Comparison of ENCODE assay signal across 12 mouse cellular contexts in genomic region chr6:127803046-127803729, GRCm38 (mm10). TPM values are rescaled to one million over a fixed set of nuclear protein-coding genes. Genes with fewer than 3 reads are reported as not detected.
DNase-seq lines count a peak whose midpoint lies in the region; ATAC-seq lines count a peak whose summit lies in the region.
"Had no signal": no experiment of that assay in that cellular context is flagged by ENCODE, and none has a peak within 500 bp of the region (broad histone marks: within the 10 kb centered on the region; RNA-seq: fewer than 3 reads in every experiment).

No protein-coding gene starts in this region.

- H3K4me2 ChIP-seq in forebrain, embryonic 15.5 days (replicated peaks): no peak overlapping the region
- H3K4me2 ChIP-seq in forebrain, embryonic 11.5 days (ENCODE audit: low read depth, low read length, severe bottlenecking): no peak overlapping the region
- no peak overlapping the region for H3K4me2 ChIP-seq in midbrain, embryonic 16.5 days (ENCODE audit: low read length)
- H3K4me2 ChIP-seq in midbrain, embryonic 13.5 days (replicated peaks): no peak overlapping the region
- no peak overlapping the region for H3K4me2 ChIP-seq in hindbrain, embryonic 15.5 days
- H3K4me2 ChIP-seq: midbrain, embryonic 12.5 days had no signal

- ATAC-seq in forebrain, embryonic 15.5 days (replicated peaks): peak; percentile 84
- no peak for ATAC-seq in forebrain, embryonic 11.5 days (replicated peaks; ENCODE audit: low FRiP score)
- ATAC-seq in midbrain, embryonic 16.5 days: peak; percentile 64
- ATAC-seq in midbrain, embryonic 13.5 days: no peak
- peak; percentile 84 for ATAC-seq in hindbrain, embryonic 15.5 days (ENCODE audit: low FRiP score, low read depth)

- H3K36me3 ChIP-seq in forebrain, embryonic 15.5 days: no peaks in the 10 kb centered on the region
- no peaks in the 10 kb centered on the region for H3K36me3 ChIP-seq in forebrain, embryonic 11.5 days (ENCODE audit: control insufficient read depth, insufficient read depth, low read length)
- no peaks in the 10 kb centered on the region for H3K36me3 ChIP-seq in midbrain, embryonic 16.5 days (ENCODE audit: control insufficient read depth, insufficient read depth, low read length)
- no peaks in the 10 kb centered on the region for H3K36me3 ChIP-seq in midbrain, embryonic 13.5 days
- no peaks in the 10 kb centered on the region for H3K36me3 ChIP-seq in hindbrain, embryonic 15.5 days
- H3K36me3 ChIP-seq: midbrain, embryonic 12.5 days had no signal

- H3K9me3 ChIP-seq in forebrain, embryonic 15.5 days: no peaks in the 10 kb centered on the region
- H3K9me3 ChIP-seq in forebrain, embryonic 11.5 days (ENCODE audit: control insufficient read depth, low read length): no peaks in the 10 kb centered on the region
- H3K9me3 ChIP-seq in midbrain, embryonic 16.5 days (replicated peaks; ENCODE audit: control insufficient read depth, low read length, poor library complexity, severe bottlenecking): no peaks in the 10 kb centered on the region
- no peaks in the 10 kb centered on the region for H3K9me3 ChIP-seq in midbrain, embryonic 13.5 days
- no peaks in the 10 kb centered on the region for H3K9me3 ChIP-seq in hindbrain, embryonic 15.5 days
- H3K9me3 ChIP-seq: midbrain, embryonic 12.5 days had no signal

- H3K4me1 ChIP-seq in forebrain, embryonic 15.5 days: peaks cover 9% of the 10 kb centered on the region; the same call in 1 of the 2 replicates
- no peaks in the 10 kb centered on the region for H3K4me1 ChIP-seq in forebrain, embryonic 11.5 days (replicated peaks; ENCODE audit: control insufficient read depth, insufficient read depth, low read length)
- peaks cover 5% of the 10 kb centered on the region for H3K4me1 ChIP-seq in midbrain, embryonic 16.5 days (ENCODE audit: control insufficient read depth, insufficient read depth, low read length)
- no peaks in the 10 kb centered on the region for H3K4me1 ChIP-seq in midbrain, embryonic 13.5 days (replicated peaks)
- H3K4me1 ChIP-seq in hindbrain, embryonic 15.5 days (replicated peaks): peaks cover 9% of the 10 kb centered on the region
- H3K4me1 ChIP-seq: midbrain, embryonic 12.5 days had no signal

- WGBS in forebrain, embryonic 15.5 days: 31% methylated on average over 9 of the region's 9 CpGs
- WGBS in forebrain, embryonic 11.5 days: 68% methylated on average over 9 of the region's 9 CpGs
- WGBS in midbrain, embryonic 16.5 days: 49% methylated on average over 9 of the region's 9 CpGs
- WGBS in midbrain, embryonic 13.5 days: 65% methylated on average over 9 of the region's 9 CpGs
- WGBS in hindbrain, embryonic 15.5 days: 48% methylated on average over 9 of the region's 9 CpGs

- H3K27ac ChIP-seq in forebrain, embryonic 15.5 days (replicated peaks): peak overlapping the region; percentile 57
- H3K27ac ChIP-seq in forebrain, embryonic 11.5 days (ENCODE audit: low read depth, low read length): no peak overlapping the region
- no peak overlapping the region for H3K27ac ChIP-seq in midbrain, embryonic 16.5 days (ENCODE audit: low read length)
- no peak overlapping the region for H3K27ac ChIP-seq in midbrain, embryonic 13.5 days
- H3K27ac ChIP-seq in hindbrain, embryonic 15.5 days (replicated peaks): no peak overlapping the region
- H3K27ac ChIP-seq: midbrain, embryonic 12.5 days had no signal

- H3K4me3 ChIP-seq in forebrain, embryonic 15.5 days: no peak overlapping the region
- H3K4me3 ChIP-seq in forebrain, embryonic 11.5 days (ENCODE audit: low read depth, low read length): no peak overlapping the region
- no peak overlapping the region for H3K4me3 ChIP-seq in midbrain, embryonic 16.5 days (ENCODE audit: low read depth, low read length)
- H3K4me3 ChIP-seq in midbrain, embryonic 13.5 days (replicated peaks): no peak overlapping the region
- no peak overlapping the region for H3K4me3 ChIP-seq in hindbrain, embryonic 15.5 days
- H3K4me3 ChIP-seq: midbrain, embryonic 12.5 days had no signal

- no peak overlapping the region for H3K9ac ChIP-seq in forebrain, embryonic 15.5 days (replicated peaks)
- no peak overlapping the region for H3K9ac ChIP-seq in forebrain, embryonic 11.5 days (ENCODE audit: low read length)
- no peak overlapping the region for H3K9ac ChIP-seq in midbrain, embryonic 16.5 days (ENCODE audit: low read depth, low read length)
- no peak overlapping the region for H3K9ac ChIP-seq in midbrain, embryonic 13.5 days (replicated peaks)
- H3K9ac ChIP-seq in hindbrain, embryonic 15.5 days: no peak overlapping the region
- H3K9ac ChIP-seq: midbrain, embryonic 12.5 days had no signal

- no peak for DNase-seq in forebrain, embryonic 11.5 days (ENCODE audit: low spot score)
- peak; percentile 10 to 11 for DNase-seq in right cerebral cortex, adult 2 months (ENCODE audit: low spot score in 2 of 2)
- no peak for DNase-seq in kidney, postnatal 4 days
- no peak for DNase-seq in embryo, embryonic 10 days (ENCODE audit: low spot score)
- DNase-seq: cerebellum, adult 9-11 months; heart, postnatal 14 days; kidney, adult 2 months had no signal

- H3K27me3 ChIP-seq in forebrain, embryonic 15.5 days: no peaks in the 10 kb centered on the region
- no peaks in the 10 kb centered on the region for H3K27me3 ChIP-seq in forebrain, embryonic 11.5 days (ENCODE audit: control insufficient read depth, insufficient read depth, low read length)
- no peaks in the 10 kb centered on the region for H3K27me3 ChIP-seq in midbrain, embryonic 16.5 days (ENCODE audit: control insufficient read depth, insufficient read depth, low read depth, low read length)
- no peaks in the 10 kb centered on the region for H3K27me3 ChIP-seq in midbrain, embryonic 13.5 days
- H3K27me3 ChIP-seq in hindbrain, embryonic 15.5 days: no peaks in the 10 kb centered on the region

RNA-seq across cellular contexts. Expression of gene Prmt8, which starts 33.9 kb away (rescaled TPM):
- 26.1 and 26.8 TPM in 2 replicates for polyA plus RNA-seq in forebrain, embryonic 15.5 days (2015; fragmentation: Nextera tagmentation; extraction: Ambion mirVana)
- polyA plus RNA-seq in forebrain, embryonic 11.5 days (2014; fragmentation: Nextera tagmentation; extraction: Ambion mirVana): 11.1 and 11.8 TPM in 2 replicates
- polyA plus RNA-seq in midbrain, embryonic 16.5 days (2015; fragmentation: Nextera tagmentation; extraction: Ambion mirVana): 26.1 and 26.6 TPM in 2 replicates
- polyA plus RNA-seq in midbrain, embryonic 13.5 days (2015; fragmentation: Nextera tagmentation; extraction: Ambion mirVana): 32.1 and 32.7 TPM in 2 replicates
- polyA plus RNA-seq in hindbrain, embryonic 15.5 days (2015; fragmentation: Nextera tagmentation; extraction: Ambion mirVana): 33.8 and 34.4 TPM in 2 replicates
- polyA plus RNA-seq: kidney, adult 2 months had no signal

Comparison
In these comparisons a context has a peak if more than half of its experiments do, and no peak if none do; other contexts are left out.
1. ATAC-seq: peak in forebrain, embryonic 15.5 days (single experiment), midbrain, embryonic 16.5 days (single experiment) and hindbrain, embryonic 15.5 days (single experiment); none in forebrain, embryonic 11.5 days (single experiment) and midbrain, embryonic 13.5 days (single experiment).
2. DNase-seq: peak in right cerebral cortex, adult 2 months (2 of 2); none in forebrain, embryonic 11.5 days (single experiment), kidney, postnatal 4 days (0 of 2) and embryo, embryonic 10 days (single experiment).